Mouse (Mus musculus) embryonic facial prominence, embryonic 13.5 days (tissue): ENCODE results near the gene Tex45. TPM values are rescaled to one million over a fixed set of nuclear protein-coding genes. Genes with fewer than 3 reads are reported as not detected.
A peak's percentile ranks its signal among the peaks of the same experiment; 100 is the strongest.

Experiments
- ATAC-seq: fragments of 200-750 bp; cut with Nextera tagmentation; 2 replicates; pipeline ENCODE4 v1.8.0; 2017; ENCODE audit warnings: low read depth; ENCODE audit not compliant: insufficient number of reproducible peaks, insufficient read depth, low FRiP score, low TSS enrichment
- H3K27ac ChIP-seq: fragments of 300-500 bp; sonication (generic); 2 replicates; pipeline ENCODE4 v1.5.1; 2015; ENCODE audit warnings: moderate library complexity, mild to moderate bottlenecking, inconsistent platforms
- H3K27me3 ChIP-seq: fragments of 300-500 bp; sonication (generic); 2 replicates; pipeline ENCODE4 v1.6.1; 2015; ENCODE audit warnings: mild to moderate bottlenecking, inconsistent platforms
- H3K36me3 ChIP-seq: fragments of 300-500 bp; sonication (generic); 2 replicates; pipeline ENCODE4 v1.6.1; 2015; ENCODE audit warnings: mild to moderate bottlenecking, inconsistent platforms
- H3K4me1 ChIP-seq: fragments of 300-500 bp; sonication (generic); 2 replicates; pipeline ENCODE4 v1.6.1; 2015; ENCODE audit warnings: inconsistent platforms
- H3K4me2 ChIP-seq: fragments of 300-500 bp; sonication (generic); 2 replicates; pipeline ENCODE4 v1.6.1; 2015; ENCODE audit warnings: moderate library complexity, mild to moderate bottlenecking, inconsistent platforms
- H3K4me3 ChIP-seq: fragments of 300-500 bp; sonication (generic); 2 replicates; pipeline ENCODE4 v1.5.1; 2015; ENCODE audit warnings: mild to moderate bottlenecking, inconsistent platforms
- H3K9ac ChIP-seq: fragments of 300-500 bp; sonication (generic); 2 replicates; pipeline ENCODE4 v1.6.1; 2015; ENCODE audit warnings: mild to moderate bottlenecking, inconsistent platforms
- H3K9me3 ChIP-seq: fragments of 300-500 bp; sonication (generic); 2 replicates; pipeline ENCODE4 v1.6.1; 2016; ENCODE audit warnings: inconsistent platforms
- WGBS: fragments of 180-500 bp; shearing (Covaris S2); methylation state at CpG from one replicate; pipeline ENCODE4 v1.1.7; 2015; ENCODE audit warnings: mixed read lengths; 5-methylcytosine and 5-hydroxymethylcytosine counted together
- polyA plus RNA-seq: library from polyadenylated mRNA; unstranded; fragments of >200 nt; fragmentation: Nextera tagmentation; extraction: Ambion mirVana; gene quantifications from 2 replicates; pipeline ENCODE4 v1.2.1, GENCODE M21; 2015

Tex45 gene
- polyA plus RNA-seq, 1 experiment from 2014 or later: 0.18 TPM

DNA sequence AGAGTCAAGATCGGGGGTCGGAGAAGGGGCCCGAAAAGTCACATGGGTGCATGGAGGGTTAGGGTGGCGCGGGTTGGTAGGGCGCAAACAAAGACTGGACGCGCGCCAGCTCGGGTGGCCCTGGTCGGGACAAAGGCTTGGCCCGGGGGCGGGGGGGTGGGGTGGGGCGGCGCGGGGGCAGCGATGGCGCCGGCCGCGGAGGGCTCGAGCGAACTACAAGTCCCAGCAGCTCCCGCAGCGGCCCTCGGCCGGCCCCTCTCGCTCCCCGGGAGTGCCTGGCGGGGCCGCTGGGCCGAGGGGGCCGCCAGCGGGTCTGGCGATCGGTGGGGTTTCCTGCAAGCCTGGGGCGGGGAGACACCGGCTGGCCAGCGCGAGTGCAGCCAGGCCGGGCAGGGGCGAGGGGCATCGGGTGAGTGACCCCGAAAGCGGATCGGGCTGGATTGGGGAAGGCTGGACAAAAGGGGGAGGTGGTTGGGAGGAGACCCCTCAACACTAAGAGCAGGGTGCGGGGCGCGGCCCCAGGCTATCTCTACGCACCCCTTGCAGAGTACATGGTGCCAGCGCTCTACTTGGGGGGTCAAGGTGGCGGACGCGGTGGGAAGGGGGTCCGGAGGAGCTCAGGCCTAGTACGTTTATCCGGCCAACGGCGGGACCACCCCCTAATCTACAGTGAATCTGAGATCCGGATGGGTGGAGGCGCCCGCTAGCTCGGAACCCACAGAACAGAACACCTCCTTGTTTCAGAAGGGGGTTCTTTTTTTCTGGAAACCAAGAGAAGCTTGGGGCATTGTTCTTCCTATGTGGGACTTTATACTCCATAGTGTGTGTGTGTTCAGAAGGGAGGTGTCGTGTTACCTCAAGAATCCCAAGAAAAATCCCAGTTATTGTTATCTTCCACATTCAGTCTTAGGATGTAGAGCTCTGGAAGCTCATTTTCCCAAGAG, 22.5 kb downstream of the Tex45 start, which contains the start of gene Zfp358:
TSS of gene Zfp358 (plus strand) at position 238 of the 944 bp plus-strand sequence.
- peaks cover 37% of the 10 kb centered on the region for H3K36me3 ChIP-seq
- H3K4me3 ChIP-seq: peak within 1 kb of the TSS; percentile 86
- 1% methylated on average over 64 of the region's 64 CpGs for WGBS
- H3K4me2 ChIP-seq: peak within 1 kb of the TSS; percentile 72
- ATAC-seq: peak; percentile 85
- H3K9ac ChIP-seq: peak within 1 kb of the TSS; percentile 99
- no peaks in the 10 kb centered on the region for H3K27me3 ChIP-seq
- H3K9me3 ChIP-seq: peaks cover 24% of the 10 kb centered on the region
- peaks cover 14% of the 10 kb centered on the region for H3K4me1 ChIP-seq
- H3K27ac ChIP-seq: peak within 1 kb of the TSS; percentile 94

DNA sequence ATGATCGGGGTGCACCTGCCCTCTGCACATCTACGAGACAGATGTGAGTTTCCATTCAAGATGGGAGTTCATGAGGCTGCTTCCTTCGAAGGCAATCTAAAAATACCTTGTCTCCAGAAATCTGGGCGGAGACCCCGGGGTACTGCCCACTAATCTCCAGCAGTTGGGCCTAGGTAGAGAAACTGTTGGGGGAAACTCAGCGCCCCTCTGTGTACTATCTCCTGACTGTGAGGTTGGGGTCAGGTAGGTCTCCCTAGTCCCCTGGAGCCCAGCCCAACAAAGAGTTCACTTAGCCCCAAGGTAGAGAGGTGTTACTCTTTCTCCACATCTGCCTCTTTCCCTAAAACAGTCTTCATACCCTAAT, 23.2 kb downstream of the Tex45 start:
- peak overlapping the region; percentile 99 for H3K9ac ChIP-seq
- H3K9me3 ChIP-seq: peaks cover 24% of the 10 kb centered on the region
- H3K27ac ChIP-seq: peak overlapping the region; percentile 94
- peaks cover 14% of the 10 kb centered on the region for H3K4me1 ChIP-seq
- H3K4me3 ChIP-seq: peak overlapping the region; percentile 86
- no peak for ATAC-seq
- H3K27me3 ChIP-seq: no peaks in the 10 kb centered on the region
- peak overlapping the region; percentile 72 for H3K4me2 ChIP-seq
- WGBS: 36% methylated on average over 6 of the region's 6 CpGs
- H3K36me3 ChIP-seq: peaks cover 37% of the 10 kb centered on the region

DNA sequence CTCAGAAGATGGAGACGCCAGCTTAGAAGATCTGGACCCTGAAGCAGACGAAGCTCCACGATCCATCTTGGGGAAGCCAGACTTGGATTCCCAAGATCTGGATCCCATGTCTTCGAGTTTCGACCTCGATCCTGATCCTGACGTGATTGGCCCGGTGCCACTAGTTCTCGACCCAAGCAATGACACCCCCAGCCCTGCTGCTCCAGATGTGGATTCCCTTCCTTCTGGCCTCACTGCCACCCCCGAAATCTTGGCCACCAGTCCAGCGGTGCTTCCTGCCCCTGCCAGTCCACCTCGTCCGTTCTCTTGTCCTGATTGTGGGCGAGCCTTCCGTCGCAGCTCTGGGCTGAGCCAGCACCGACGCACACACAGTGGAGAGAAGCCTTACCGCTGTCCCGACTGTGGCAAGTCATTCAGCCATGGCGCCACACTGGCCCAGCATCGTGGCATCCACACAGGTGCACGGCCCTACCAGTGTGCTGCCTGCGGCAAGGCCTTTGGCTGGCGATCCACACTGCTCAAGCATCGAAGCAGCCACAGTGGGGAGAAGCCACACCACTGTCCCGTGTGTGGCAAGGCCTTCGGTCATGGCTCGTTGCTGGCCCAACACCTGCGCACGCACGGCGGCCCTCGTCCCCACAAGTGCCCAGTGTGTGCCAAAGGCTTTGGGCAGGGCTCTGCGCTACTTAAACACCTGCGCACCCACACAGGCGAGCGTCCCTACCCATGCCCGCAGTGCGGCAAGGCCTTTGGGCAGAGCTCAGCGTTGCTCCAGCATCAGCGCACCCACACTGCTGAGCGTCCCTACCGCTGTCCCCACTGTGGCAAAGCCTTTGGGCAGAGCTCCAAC, 25.1 kb downstream of the Tex45 start:
- Histone ChIP-seq H3K4me3 (no peak overlapping the region), H3K4me2 (no peak overlapping the region), H3K27ac (no peak overlapping the region), H3K4me1 (peaks cover 21% of the 10 kb centered on the region), H3K36me3 (peaks cover 39% of the 10 kb centered on the region), H3K9ac (no peak overlapping the region), H3K27me3 (no peaks in the 10 kb centered on the region), H3K9me3 (peaks cover 24% of the 10 kb centered on the region)
- no peak for ATAC-seq
- 96% methylated on average over 44 of the region's 44 CpGs for WGBS

DNA sequence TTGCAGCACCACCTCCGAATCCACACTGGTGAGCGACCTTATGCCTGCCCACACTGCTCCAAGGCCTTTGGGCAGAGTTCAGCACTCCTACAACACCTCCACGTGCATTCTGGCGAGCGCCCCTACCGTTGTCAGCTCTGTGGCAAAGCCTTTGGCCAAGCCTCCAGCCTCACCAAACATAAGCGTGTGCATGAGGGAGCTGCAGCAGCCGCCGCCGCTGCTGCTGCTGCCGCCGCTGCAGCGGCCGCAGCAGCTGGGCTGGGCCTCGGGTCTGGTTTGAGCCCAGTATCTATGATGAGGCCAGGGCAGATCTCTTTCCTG, 25.7 kb downstream of the Tex45 start:
- H3K4me3 ChIP-seq: no peak overlapping the region
- H3K4me2 ChIP-seq: no peak overlapping the region
- no peak for ATAC-seq
- H3K36me3 ChIP-seq: peaks cover 39% of the 10 kb centered on the region
- H3K4me1 ChIP-seq: peaks cover 27% of the 10 kb centered on the region
- H3K27ac ChIP-seq: no peak overlapping the region
- peaks cover 24% of the 10 kb centered on the region for H3K9me3 ChIP-seq
- 96% methylated on average over 15 of the region's 15 CpGs for WGBS
- H3K9ac ChIP-seq: no peak overlapping the region
- no peaks in the 10 kb centered on the region for H3K27me3 ChIP-seq

DNA sequence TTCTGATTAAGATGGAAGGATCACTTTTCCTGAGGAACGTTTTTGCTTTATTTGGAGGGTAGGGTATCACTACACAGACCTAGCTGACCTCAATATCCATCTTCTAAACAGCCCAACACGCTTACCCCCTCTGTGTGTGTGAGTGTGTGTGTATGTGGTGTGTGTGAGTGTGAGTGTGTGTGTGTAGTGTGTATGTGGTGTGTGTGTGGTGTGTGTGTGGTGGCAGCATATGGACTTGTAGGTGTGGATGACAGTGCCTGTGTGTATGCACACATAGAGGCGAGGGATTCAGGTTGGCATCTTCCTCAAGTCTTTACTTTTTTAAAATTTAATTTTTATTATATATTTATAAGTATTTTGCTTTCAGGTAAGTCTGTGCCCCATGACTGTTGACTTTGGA, 27.9 kb downstream of the Tex45 start:
- H3K9me3 ChIP-seq: peaks cover 24% of the 10 kb centered on the region
- WGBS: 89% methylated on average over 3 of the region's 3 CpGs
- no peak for ATAC-seq
- H3K4me1 ChIP-seq: peaks cover 37% of the 10 kb centered on the region
- peaks cover 39% of the 10 kb centered on the region for H3K36me3 ChIP-seq
- no peak overlapping the region for H3K4me3 ChIP-seq
- H3K27ac ChIP-seq: no peak overlapping the region
- H3K27me3 ChIP-seq: no peaks in the 10 kb centered on the region
- no peak overlapping the region for H3K9ac ChIP-seq
- no peak overlapping the region for H3K4me2 ChIP-seq

DNA sequence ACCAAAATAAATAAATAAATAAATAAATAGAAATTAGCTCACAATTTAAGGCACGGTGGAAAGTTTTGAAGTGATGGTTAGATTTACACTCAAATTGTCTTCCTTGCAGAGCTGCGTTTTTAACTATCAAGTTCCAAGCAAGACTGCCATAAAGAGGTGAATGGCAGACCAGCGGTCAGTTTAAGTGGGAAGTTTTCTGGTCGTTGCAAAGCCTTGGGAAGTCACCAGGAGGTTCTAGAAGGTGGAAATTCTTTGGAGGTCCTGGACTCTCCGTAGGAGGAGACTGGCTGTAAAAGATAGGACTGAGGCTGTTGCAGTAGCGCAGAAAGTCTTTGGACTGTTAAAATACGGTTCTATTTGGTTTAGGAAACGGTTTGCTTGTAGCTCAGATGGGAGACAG, 29.1 kb downstream of the Tex45 start:
- H3K9me3 ChIP-seq: peaks cover 18% of the 10 kb centered on the region
- H3K27me3 ChIP-seq: no peaks in the 10 kb centered on the region
- peak overlapping the region; percentile 92 for H3K27ac ChIP-seq
- WGBS: 8% methylated on average over 8 of the region's 8 CpGs
- 0 out of 2 replicates have a peak, but pooled peaks have one; percentile 21 for ATAC-seq
- peak overlapping the region; percentile 88 for H3K9ac ChIP-seq
- H3K4me3 ChIP-seq: peak overlapping the region; percentile 79
- H3K36me3 ChIP-seq: peaks cover 38% of the 10 kb centered on the region
- H3K4me1 ChIP-seq: peaks cover 28% of the 10 kb centered on the region
- peak overlapping the region; percentile 88 for H3K4me2 ChIP-seq

DNA sequence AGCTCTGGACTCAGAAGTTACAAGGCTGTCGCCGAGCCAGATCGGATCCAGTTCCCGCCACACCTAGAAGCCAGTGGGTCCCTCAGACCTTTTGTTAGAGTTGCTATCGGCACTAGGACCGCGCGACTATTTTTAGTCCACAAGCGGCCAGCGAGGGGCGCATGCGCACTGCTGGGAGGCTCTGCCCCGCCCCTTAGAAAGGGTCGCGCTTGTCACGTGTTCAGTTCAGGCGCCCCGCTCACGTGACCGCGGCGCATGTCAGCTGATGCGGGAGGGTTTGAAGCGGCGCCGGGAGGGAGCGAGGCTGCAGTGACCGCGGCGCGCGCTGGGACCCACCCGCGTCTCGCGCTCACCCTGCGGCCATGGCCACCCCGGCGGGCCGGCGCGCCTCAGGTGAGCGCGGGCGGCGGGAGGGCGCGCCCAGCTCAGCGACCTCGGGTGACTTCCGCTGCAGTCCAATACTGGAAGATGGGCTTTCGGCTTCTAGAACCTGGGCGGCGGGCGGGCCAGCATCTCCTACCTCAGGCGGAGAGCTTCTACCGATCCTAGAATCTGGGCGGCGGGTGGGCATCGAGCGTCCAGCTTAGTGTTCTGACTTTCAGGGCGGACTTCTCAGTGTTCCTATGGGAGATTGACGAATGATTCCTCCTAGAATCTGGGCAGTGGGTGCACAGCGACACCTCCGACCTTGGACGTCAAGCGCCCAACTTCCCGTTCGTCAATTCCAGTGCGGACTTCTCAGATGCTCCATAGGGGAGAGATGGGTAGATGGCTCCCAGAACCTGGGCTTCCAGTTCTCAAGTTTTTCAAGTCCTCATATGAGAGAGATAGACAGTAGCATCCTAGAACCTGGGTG, 29.8 kb downstream of the Tex45 start, which contains the start of gene Mcoln1:
TSS of gene Mcoln1 (plus strand) at position 223 of the 856 bp plus-strand sequence.
- H3K4me3 ChIP-seq: peak within 1 kb of the TSS; percentile 79
- peak within 1 kb of the TSS; percentile 88 for H3K4me2 ChIP-seq
- under 1% methylated on average over 70 of the region's 70 CpGs for WGBS
- H3K9ac ChIP-seq: peak within 1 kb of the TSS; percentile 88
- H3K9me3 ChIP-seq: peaks cover 11% of the 10 kb centered on the region; the same call in 1 of the 2 replicates
- no peaks in the 10 kb centered on the region for H3K27me3 ChIP-seq
- peaks cover 28% of the 10 kb centered on the region for H3K4me1 ChIP-seq
- ATAC-seq: peak; percentile 85
- H3K36me3 ChIP-seq: peaks cover 37% of the 10 kb centered on the region
- peak within 1 kb of the TSS; percentile 92 for H3K27ac ChIP-seq

DNA sequence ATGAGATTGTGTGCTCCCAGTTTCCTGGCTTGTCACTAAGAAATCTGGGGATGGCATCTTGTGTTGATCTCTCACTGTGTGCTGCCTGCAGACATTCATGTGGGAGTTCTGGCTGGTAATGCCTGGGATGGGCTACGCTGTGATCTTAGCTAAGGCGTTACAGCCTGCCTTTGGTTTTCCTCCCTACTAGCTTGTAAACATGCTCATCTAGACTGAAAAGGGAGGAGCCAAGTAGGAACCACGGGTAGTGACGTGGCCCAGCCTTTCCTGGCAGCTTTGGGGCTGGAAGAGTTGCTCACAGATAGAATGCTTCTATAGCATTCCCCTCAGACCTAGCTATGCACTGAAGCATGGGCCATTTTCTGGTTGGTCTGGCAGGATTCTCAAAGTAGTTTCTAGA, 31.6 kb downstream of the Tex45 start:
- peak overlapping the region; percentile 37; the same call in 1 of the 2 replicates for H3K9ac ChIP-seq
- no peak overlapping the region for H3K4me3 ChIP-seq
- no peaks in the 10 kb centered on the region for H3K27me3 ChIP-seq
- no peak for ATAC-seq
- H3K4me1 ChIP-seq: peaks cover 23% of the 10 kb centered on the region
- no peaks in the 10 kb centered on the region for H3K9me3 ChIP-seq
- H3K4me2 ChIP-seq: no peak overlapping the region; the same call in 1 of the 2 replicates
- 59% methylated on average over 4 of the region's 4 CpGs for WGBS
- no peak overlapping the region for H3K27ac ChIP-seq
- peaks cover 37% of the 10 kb centered on the region for H3K36me3 ChIP-seq

DNA sequence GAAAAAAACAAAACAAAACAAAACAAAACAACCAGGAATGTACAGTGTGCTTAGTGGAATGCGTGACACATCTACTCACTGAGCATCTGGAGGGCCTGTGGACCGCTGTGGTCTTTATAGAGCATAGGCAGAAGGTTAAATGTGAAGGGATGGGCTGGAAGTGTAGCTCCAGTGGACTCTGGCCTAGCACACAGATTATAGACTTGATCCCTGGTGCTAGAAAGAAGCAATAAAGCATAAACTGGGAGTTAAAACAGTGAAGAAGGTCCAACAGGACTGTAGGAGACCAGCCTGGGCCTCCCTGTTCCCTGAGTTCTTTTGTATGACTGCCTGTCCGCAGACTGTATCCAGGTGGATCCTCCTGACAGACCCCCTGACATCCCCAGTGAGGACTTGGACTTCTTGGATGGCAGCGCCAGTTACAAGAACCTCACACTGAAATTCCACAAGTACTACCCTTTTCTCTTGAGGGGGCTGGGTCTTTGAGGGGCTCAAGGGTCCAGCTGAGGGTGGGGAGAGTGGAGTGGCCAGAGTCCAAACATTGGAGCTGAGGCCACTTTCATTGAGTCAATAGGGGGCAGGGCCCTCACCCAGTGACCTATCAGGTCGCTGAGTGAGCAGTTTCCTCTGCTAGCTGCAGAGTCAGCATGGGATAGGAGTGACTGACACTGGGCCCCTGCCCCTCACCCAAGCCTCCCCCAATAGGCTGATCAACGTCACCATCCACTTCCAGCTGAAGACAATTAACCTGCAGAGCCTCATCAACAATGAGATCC, 37.5 kb downstream of the Tex45 start:
- H3K9me3 ChIP-seq: no peaks in the 10 kb centered on the region
- 86% methylated on average over 6 of the region's 6 CpGs for WGBS
- H3K36me3 ChIP-seq: peaks cover 86% of the 10 kb centered on the region
- H3K4me3 ChIP-seq: no peak overlapping the region
- no peak overlapping the region for H3K9ac ChIP-seq
- no peak overlapping the region for H3K4me2 ChIP-seq
- no peak overlapping the region for H3K27ac ChIP-seq
- ATAC-seq: no peak
- no peaks in the 10 kb centered on the region for H3K27me3 ChIP-seq
- no peaks in the 10 kb centered on the region for H3K4me1 ChIP-seq

DNA sequence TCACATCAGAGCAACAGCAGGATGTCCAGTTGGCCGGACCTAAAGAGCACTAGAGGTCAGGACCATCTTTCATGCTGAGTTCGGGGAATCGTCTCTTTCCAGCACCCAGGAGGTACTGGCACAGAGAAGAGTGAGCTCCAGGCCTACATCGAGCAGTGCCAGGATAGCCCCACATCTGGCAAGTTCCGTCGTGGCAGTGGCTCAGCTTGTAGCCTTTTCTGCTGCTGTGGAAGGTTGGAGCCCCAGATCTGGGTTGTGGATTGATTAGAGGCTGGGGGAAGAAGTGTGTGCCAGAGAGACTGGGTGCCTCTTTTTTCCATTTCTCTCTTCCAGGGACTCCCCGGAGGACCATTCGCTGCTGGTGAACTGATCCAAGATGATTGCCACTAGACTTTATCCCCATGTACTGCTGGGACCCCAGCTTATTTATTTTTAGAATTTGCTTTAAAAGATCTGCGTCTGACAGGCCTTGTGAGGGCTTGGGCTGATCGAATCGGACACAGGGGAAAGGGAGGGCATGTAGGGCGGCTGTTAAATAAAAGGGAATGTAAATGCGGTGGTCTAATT, 44.1 kb downstream of the Tex45 start:
- peak overlapping the region; percentile 95 for H3K4me2 ChIP-seq
- H3K4me1 ChIP-seq: peaks cover 13% of the 10 kb centered on the region; the same call in 1 of the 2 replicates
- peak overlapping the region; percentile 67 for H3K4me3 ChIP-seq
- H3K27ac ChIP-seq: peak overlapping the region; percentile 85
- peak overlapping the region; percentile 75; the same call in 1 of the 2 replicates for H3K9ac ChIP-seq
- 22% methylated on average over 13 of the region's 13 CpGs for WGBS
- H3K9me3 ChIP-seq: no peaks in the 10 kb centered on the region
- no peak for ATAC-seq
- H3K36me3 ChIP-seq: peaks cover 44% of the 10 kb centered on the region
- no peaks in the 10 kb centered on the region for H3K27me3 ChIP-seq
